Mouse (Mus musculus) spleen, adult 2 months (tissue): ENCODE results near the gene Per1.

Source experiments
- CTCF ChIP-seq: fragments of 200-500 bp; IDR thresholded peaks from 2 replicates; pipeline ENCODE4 v1.5.1; 2011; ENCODE audit warnings: mild to moderate bottlenecking, inconsistent platforms; ENCODE audit not compliant: insufficient read depth, insufficient read length, insufficient replicate concordance; ENCODE audit errors: extremely low read depth
- POLR2A ChIP-seq: fragments of 200-500 bp; IDR thresholded peaks from 2 replicates; pipeline ENCODE4 v1.6.1; 2011; ENCODE audit warnings: low read depth, low read length, inconsistent platforms

- TF ChIP-seq CTCF (no peak), POLR2A (no peak)
Observed at GRCm38 (mm10) chr11:69078041-69078440, 17.0 kb upstream of the Per1 start.
